Mouse (Mus musculus): ENCODE measurements around the gene Tppp. TPM values are rescaled to one million over a fixed set of nuclear protein-coding genes. Genes with fewer than 3 reads are reported as not detected.

Gene Tppp
- polyA plus RNA-seq, 1 experiment from 2014 or later: 3.2 TPM

- no peak overlapping the region for H3K4me3 ChIP-seq (ENCODE audit: low read depth, low read length)
- WGBS: 81% methylated on average over 7 of the region's 7 CpGs
- H3K9ac ChIP-seq (ENCODE audit: low read depth, low read length): no peak overlapping the region
- H3K4me2 ChIP-seq (replicated peaks; ENCODE audit: low read depth): no peak overlapping the region
- no peaks in the 10 kb centered on the region for H3K27me3 ChIP-seq (replicated peaks; ENCODE audit: control insufficient read depth, insufficient read depth, low read length)
- TF ChIP-seq CTCF (IDR thresholded peaks at IDR 0.05; ENCODE audit: low read depth): no peak
- peaks cover 30% of the 10 kb centered on the region; the same call in 1 of the 2 replicates for H3K36me3 ChIP-seq (ENCODE audit: control insufficient read depth, insufficient read depth)
- no peak for ATAC-seq
- H3K4me1 ChIP-seq (replicated peaks; ENCODE audit: control insufficient read depth, insufficient read depth, low read length): peaks cover 5% of the 10 kb centered on the region; the same call in 1 of the 2 replicates
- no peaks in the 10 kb centered on the region for H3K9me3 ChIP-seq (ENCODE audit: control insufficient read depth)
- H3K27ac ChIP-seq (ENCODE audit: low read depth, low read length): no peak overlapping the region
Measured at GRCm38 (mm10) chr13:74030691-74031090, 21.5 kb downstream of the Tppp start.

GRCm38 (mm10) chr13:74031133-74031532 is 21.9 kb downstream of the Tppp start:
- Histone ChIP-seq H3K4me1 (replicated peaks; ENCODE audit: control insufficient read depth, insufficient read depth, low read length) (0 out of 2 replicates have a peak, but pooled peaks cover under 1% of the 10 kb centered on the region), H3K27me3 (replicated peaks; ENCODE audit: control insufficient read depth, insufficient read depth, low read length) (no peaks in the 10 kb centered on the region), H3K36me3 (ENCODE audit: control insufficient read depth, insufficient read depth) (peaks cover 30% of the 10 kb centered on the region; the same call in 1 of the 2 replicates), H3K9me3 (ENCODE audit: control insufficient read depth) (no peaks in the 10 kb centered on the region), H3K4me3 (ENCODE audit: low read depth, low read length) (no peak overlapping the region), H3K9ac (ENCODE audit: low read depth, low read length) (no peak overlapping the region), H3K4me2 (replicated peaks; ENCODE audit: low read depth) (no peak overlapping the region), H3K27ac (ENCODE audit: low read depth, low read length) (no peak overlapping the region)
- no peak for ATAC-seq
- WGBS: 81% methylated on average over 8 of the region's 8 CpGs
- no peak for TF ChIP-seq CTCF (IDR thresholded peaks at IDR 0.05; ENCODE audit: low read depth)

- TF ChIP-seq CTCF (IDR thresholded peaks at IDR 0.05; ENCODE audit: low read depth): no peak
- Histone ChIP-seq H3K27me3 (replicated peaks; ENCODE audit: control insufficient read depth, insufficient read depth, low read length) (no peaks in the 10 kb centered on the region), H3K9ac (ENCODE audit: low read depth, low read length) (no peak overlapping the region), H3K4me2 (replicated peaks; ENCODE audit: low read depth) (no peak overlapping the region), H3K36me3 (ENCODE audit: control insufficient read depth, insufficient read depth) (peaks cover 42% of the 10 kb centered on the region), H3K4me3 (ENCODE audit: low read depth, low read length) (no peak overlapping the region), H3K27ac (ENCODE audit: low read depth, low read length) (no peak overlapping the region), H3K9me3 (ENCODE audit: control insufficient read depth) (no peaks in the 10 kb centered on the region), H3K4me1 (replicated peaks; ENCODE audit: control insufficient read depth, insufficient read depth, low read length) (no peaks in the 10 kb centered on the region)
- ATAC-seq: no peak
- WGBS: 74% methylated on average over 2 of the region's 2 CpGs
Measured at GRCm38 (mm10) chr13:74034756-74035155, 25.5 kb downstream of the Tppp start.

- Histone ChIP-seq H3K27me3 (replicated peaks; ENCODE audit: control insufficient read depth, insufficient read depth, low read length) (no peaks in the 10 kb centered on the region), H3K36me3 (ENCODE audit: control insufficient read depth, insufficient read depth) (peaks cover 49% of the 10 kb centered on the region), H3K9me3 (ENCODE audit: control insufficient read depth) (no peaks in the 10 kb centered on the region), H3K9ac (ENCODE audit: low read depth, low read length) (no peak overlapping the region), H3K4me3 (ENCODE audit: low read depth, low read length) (no peak overlapping the region), H3K4me1 (replicated peaks; ENCODE audit: control insufficient read depth, insufficient read depth, low read length) (no peaks in the 10 kb centered on the region), H3K4me2 (replicated peaks; ENCODE audit: low read depth) (no peak overlapping the region), H3K27ac (ENCODE audit: low read depth, low read length) (no peak overlapping the region)
- WGBS: 88% methylated on average over 2 of the region's 2 CpGs
- TF ChIP-seq CTCF (IDR thresholded peaks at IDR 0.05; ENCODE audit: low read depth): no peak
- no peak for ATAC-seq
Measured at GRCm38 (mm10) chr13:74035776-74036175, 26.6 kb downstream of the Tppp start.

- no peak for TF ChIP-seq CTCF (IDR thresholded peaks at IDR 0.05; ENCODE audit: low read depth)
- no peaks in the 10 kb centered on the region for H3K4me1 ChIP-seq (replicated peaks; ENCODE audit: control insufficient read depth, insufficient read depth, low read length)
- no peaks in the 10 kb centered on the region for H3K27me3 ChIP-seq (replicated peaks; ENCODE audit: control insufficient read depth, insufficient read depth, low read length)
Measured at GRCm38 (mm10) chr13:74039926-74040325, 30.7 kb downstream of the Tppp start.

GRCm38 (mm10) chr13:74056194-74056593 is 47.0 kb downstream of the Tppp start:
- H3K9me3 ChIP-seq (ENCODE audit: control insufficient read depth): no peaks in the 10 kb centered on the region
- H3K4me2 ChIP-seq (replicated peaks; ENCODE audit: low read depth): no peak overlapping the region
- no peak for TF ChIP-seq CTCF (IDR thresholded peaks at IDR 0.05; ENCODE audit: low read depth)
- WGBS: 61% methylated on average over 1 of the region's 1 CpGs
- H3K4me3 ChIP-seq (ENCODE audit: low read depth, low read length): no peak overlapping the region
- H3K27ac ChIP-seq (ENCODE audit: low read depth, low read length): no peak overlapping the region
- no peak for ATAC-seq
- H3K9ac ChIP-seq (ENCODE audit: low read depth, low read length): no peak overlapping the region
- H3K27me3 ChIP-seq (replicated peaks; ENCODE audit: control insufficient read depth, insufficient read depth, low read length): no peaks in the 10 kb centered on the region
- peaks cover 5% of the 10 kb centered on the region; the same call in 1 of the 2 replicates for H3K36me3 ChIP-seq (ENCODE audit: control insufficient read depth, insufficient read depth)
- H3K4me1 ChIP-seq (replicated peaks; ENCODE audit: control insufficient read depth, insufficient read depth, low read length): no peaks in the 10 kb centered on the region

More at GRCm38 (mm10) chr13:74039926-74040325, 30.7 kb downstream of the Tppp start:
- no peak for ATAC-seq
- WGBS: 83% methylated on average over 3 of the region's 3 CpGs
- Histone ChIP-seq H3K9ac (ENCODE audit: low read depth, low read length) (0 out of 2 replicates have a peak overlapping the region, but pooled peaks have one; percentile 7), H3K4me2 (replicated peaks; ENCODE audit: low read depth) (no peak overlapping the region), H3K9me3 (ENCODE audit: control insufficient read depth) (no peaks in the 10 kb centered on the region), H3K36me3 (ENCODE audit: control insufficient read depth, insufficient read depth) (peaks cover 32% of the 10 kb centered on the region), H3K27ac (ENCODE audit: low read depth, low read length) (no peak overlapping the region), H3K4me3 (ENCODE audit: low read depth, low read length) (no peak overlapping the region)

GRCm38 (mm10) chr13:74058081-74058480 is 48.9 kb downstream of the Tppp start:
- ATAC-seq: no peak
- 94% methylated on average over 9 of the region's 9 CpGs for WGBS
- H3K4me3 ChIP-seq (ENCODE audit: low read depth, low read length): no peak overlapping the region
- peaks cover 5% of the 10 kb centered on the region; the same call in 1 of the 2 replicates for H3K36me3 ChIP-seq (ENCODE audit: control insufficient read depth, insufficient read depth)
- no peak overlapping the region for H3K9ac ChIP-seq (ENCODE audit: low read depth, low read length)
- no peaks in the 10 kb centered on the region for H3K27me3 ChIP-seq (replicated peaks; ENCODE audit: control insufficient read depth, insufficient read depth, low read length)
- no peaks in the 10 kb centered on the region for H3K9me3 ChIP-seq (ENCODE audit: control insufficient read depth)
- no peak for TF ChIP-seq CTCF (IDR thresholded peaks at IDR 0.05; ENCODE audit: low read depth)
- H3K4me1 ChIP-seq (replicated peaks; ENCODE audit: control insufficient read depth, insufficient read depth, low read length): no peaks in the 10 kb centered on the region
- H3K4me2 ChIP-seq (replicated peaks; ENCODE audit: low read depth): no peak overlapping the region
- H3K27ac ChIP-seq (ENCODE audit: low read depth, low read length): no peak overlapping the region
